Mouse (Mus musculus) limb, embryonic 10.5 days (tissue): ENCODE data around the gene Necap2. TPM values are rescaled to one million over a fixed set of nuclear protein-coding genes. Genes with fewer than 3 reads are reported as not detected.
A peak's percentile ranks its signal among the peaks of the same experiment; 100 is the strongest.

Experiments
- DNase-seq: peaks from one replicate; pipeline ENCODE4 v3.0.0-alpha.2; 2017; ENCODE audit warnings: low spot score
- H3K27ac ChIP-seq: fragments of 300-500 bp; sonication (generic); 2 replicates; pipeline ENCODE4 v1.5.1; 2016; ENCODE audit warnings: mild to moderate bottlenecking
- H3K27me3 ChIP-seq: fragments of 300-500 bp; sonication (generic); 2 replicates; pipeline ENCODE4 v1.6.1; 2016; ENCODE audit warnings: low read depth, mild to moderate bottlenecking; ENCODE audit not compliant: poor library complexity, severe bottlenecking
- H3K36me3 ChIP-seq: fragments of 300-500 bp; sonication (generic); 2 replicates; pipeline ENCODE4 v1.6.1; 2016; ENCODE audit warnings: mild to moderate bottlenecking, moderate library complexity
- H3K4me1 ChIP-seq: fragments of 300-500 bp; sonication (generic); 2 replicates; pipeline ENCODE4 v1.6.1; 2016
- H3K4me3 ChIP-seq: fragments of 300-500 bp; sonication (generic); 2 replicates; pipeline ENCODE4 v1.5.1; 2016; ENCODE audit warnings: mild to moderate bottlenecking, moderate library complexity
- H3K9me3 ChIP-seq: fragments of 300-500 bp; sonication (generic); replicated peaks from 2 replicates; pipeline ENCODE4 v1.6.1; 2016; ENCODE audit warnings: mild to moderate bottlenecking
- WGBS: fragments of 180-500 bp; shearing (Covaris S2); methylation state at CpG from one replicate; pipeline ENCODE4 v1.1.7; 2016; 5-methylcytosine and 5-hydroxymethylcytosine counted together
- polyA plus RNA-seq: library from polyadenylated mRNA; unstranded; fragments of >200 nt; fragmentation: Nextera tagmentation; extraction: Ambion mirVana; gene quantifications from 2 replicates; pipeline ENCODE4 v1.2.1, GENCODE M21; 2016

Gene Necap2
- polyA plus RNA-seq, 1 experiment from 2014 or later: 82.8 TPM

GRCm38 (mm10) chr4:141067516-141068046 is 10.6 kb downstream of the Necap2 start:
- Histone ChIP-seq H3K27ac (no peak overlapping the region), H3K27me3 (no peaks in the 10 kb centered on the region), H3K36me3 (peaks cover 72% of the 10 kb centered on the region), H3K9me3 (no peaks in the 10 kb centered on the region), H3K4me1 (no peaks in the 10 kb centered on the region), H3K4me3 (no peak overlapping the region)
- no peak for DNase-seq
- 92% methylated on average over 9 of the region's 9 CpGs for WGBS

GRCm38 (mm10) chr4:141066709-141067515 is 11.2 kb downstream of the Necap2 start:
- Histone ChIP-seq H3K4me1 (no peaks in the 10 kb centered on the region), H3K27me3 (no peaks in the 10 kb centered on the region), H3K27ac (no peak overlapping the region), H3K36me3 (peaks cover 66% of the 10 kb centered on the region), H3K9me3 (no peaks in the 10 kb centered on the region), H3K4me3 (no peak overlapping the region)
- WGBS: 91% methylated on average over 12 of the region's 12 CpGs
- no peak for DNase-seq

DNA sequence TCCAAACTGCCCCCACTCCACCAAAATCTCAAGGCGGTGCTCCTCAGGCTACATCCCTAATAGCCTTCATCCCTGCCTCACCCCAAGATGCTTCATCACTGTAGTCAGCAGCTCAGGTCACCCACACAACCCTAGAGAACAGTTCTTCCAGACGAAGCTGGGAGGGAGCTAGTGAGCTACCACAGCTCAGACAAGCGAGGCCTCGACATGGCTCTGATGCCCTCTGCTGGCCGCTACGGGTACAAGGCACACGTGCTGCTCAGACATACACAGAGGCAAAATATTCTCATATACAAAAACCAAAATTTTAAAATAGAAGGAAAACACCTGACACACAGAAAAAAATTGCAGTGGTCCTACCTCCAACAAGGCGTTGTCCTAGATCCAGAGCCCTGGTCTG is 13.0 kb downstream of the Necap2 start:
- Histone ChIP-seq H3K27ac (no peak overlapping the region), H3K36me3 (peaks cover 48% of the 10 kb centered on the region), H3K4me3 (no peak overlapping the region), H3K9me3 (no peaks in the 10 kb centered on the region), H3K4me1 (peaks cover 10% of the 10 kb centered on the region), H3K27me3 (no peaks in the 10 kb centered on the region)
- DNase-seq: peak; percentile 85
- WGBS: 5% methylated on average over 8 of the region's 8 CpGs

- peaks cover 19% of the 10 kb centered on the region for H3K4me1 ChIP-seq
- H3K27me3 ChIP-seq: no peaks in the 10 kb centered on the region
- H3K4me3 ChIP-seq: no peak overlapping the region
- 87% methylated on average over 4 of the region's 4 CpGs for WGBS
- no peak for DNase-seq
- peaks cover 38% of the 10 kb centered on the region for H3K36me3 ChIP-seq
- no peak overlapping the region for H3K27ac ChIP-seq
- no peaks in the 10 kb centered on the region for H3K9me3 ChIP-seq
These were observed 14.0 kb downstream of the Necap2 start for GRCm38 (mm10) chr4:141064104-141064659.

GRCm38 (mm10) chr4:141060426-141061301 is 17.5 kb downstream of the Necap2 start, which contains the start of gene Crocc:
TSS of gene Crocc (minus strand) at chr4:141060550.
- Histone ChIP-seq H3K27me3 (no peaks in the 10 kb centered on the region), H3K27ac (peak within 1 kb of the TSS; percentile 92), H3K36me3 (peaks cover 27% of the 10 kb centered on the region), H3K9me3 (no peaks in the 10 kb centered on the region), H3K4me1 (peaks cover 26% of the 10 kb centered on the region), H3K4me3 (peak within 1 kb of the TSS; percentile 67)
- under 1% methylated on average over 77 of the region's 77 CpGs for WGBS
- peak; percentile 100 for DNase-seq

- DNase-seq: peak; percentile 48
- 3% methylated on average over 32 of the region's 32 CpGs for WGBS
- H3K9me3 ChIP-seq: no peaks in the 10 kb centered on the region
- H3K27ac ChIP-seq: peak overlapping the region; percentile 92
- peak overlapping the region; percentile 67 for H3K4me3 ChIP-seq
- peaks cover 32% of the 10 kb centered on the region for H3K36me3 ChIP-seq
- peaks cover 26% of the 10 kb centered on the region for H3K4me1 ChIP-seq
- no peaks in the 10 kb centered on the region for H3K27me3 ChIP-seq
These were observed 18.3 kb downstream of the Necap2 start for GRCm38 (mm10) chr4:141059616-141060425.

DNA sequence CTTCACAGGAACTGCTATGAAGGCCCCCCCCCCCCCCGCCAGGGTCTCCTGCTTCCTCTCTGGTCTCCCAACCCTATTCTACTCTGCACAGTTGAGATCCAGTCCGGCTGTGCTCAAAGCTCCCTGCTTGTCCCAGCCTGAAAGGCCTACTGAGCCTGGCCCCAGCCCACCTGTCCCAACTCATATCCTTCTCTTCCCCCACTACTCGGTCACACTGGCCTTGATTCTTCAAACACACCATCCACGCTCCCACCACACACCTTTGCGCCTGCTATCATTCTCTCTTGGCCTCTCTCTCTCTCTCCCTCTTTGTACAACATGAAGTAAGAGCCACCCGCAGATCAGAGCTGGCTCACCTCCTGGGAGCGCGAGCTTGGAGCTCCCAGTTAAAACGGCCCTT is 19.3 kb downstream of the Necap2 start:
- DNase-seq: no peak
- Histone ChIP-seq H3K4me1 (peaks cover 29% of the 10 kb centered on the region), H3K9me3 (no peaks in the 10 kb centered on the region), H3K4me3 (0 out of 2 replicates have a peak overlapping the region, but pooled peaks have one; percentile 67), H3K36me3 (peaks cover 41% of the 10 kb centered on the region), H3K27ac (peak overlapping the region; percentile 92; the same call in 1 of the 2 replicates), H3K27me3 (no peaks in the 10 kb centered on the region)
- WGBS: 88% methylated on average over 9 of the region's 9 CpGs

- Histone ChIP-seq H3K4me1 (peaks cover 41% of the 10 kb centered on the region), H3K36me3 (peaks cover 57% of the 10 kb centered on the region), H3K4me3 (no peak overlapping the region), H3K27me3 (no peaks in the 10 kb centered on the region), H3K9me3 (no peaks in the 10 kb centered on the region), H3K27ac (no peak overlapping the region)
- 97% methylated on average over 10 of the region's 10 CpGs for WGBS
- DNase-seq: no peak
These were observed 21.2 kb downstream of the Necap2 start for GRCm38 (mm10) chr4:141056970-141057369.

GRCm38 (mm10) chr4:141053568-141054161 is 24.5 kb downstream of the Necap2 start:
- peaks cover 81% of the 10 kb centered on the region for H3K36me3 ChIP-seq
- peak overlapping the region; percentile 22; the same call in 1 of the 2 replicates for H3K27ac ChIP-seq
- H3K27me3 ChIP-seq: no peaks in the 10 kb centered on the region
- no peaks in the 10 kb centered on the region for H3K9me3 ChIP-seq
- DNase-seq: no peak
- 40% methylated on average over 17 of the region's 17 CpGs for WGBS
- H3K4me3 ChIP-seq: 0 out of 2 replicates have a peak overlapping the region, but pooled peaks have one; percentile 1
- H3K4me1 ChIP-seq: peaks cover 24% of the 10 kb centered on the region

- DNase-seq: no peak
- H3K27ac ChIP-seq: peak overlapping the region; percentile 22; the same call in 1 of the 2 replicates
- H3K27me3 ChIP-seq: no peaks in the 10 kb centered on the region
- 60% methylated on average over 8 of the region's 8 CpGs for WGBS
- no peaks in the 10 kb centered on the region for H3K9me3 ChIP-seq
- H3K4me1 ChIP-seq: peaks cover 23% of the 10 kb centered on the region
- no peak overlapping the region for H3K4me3 ChIP-seq
- H3K36me3 ChIP-seq: peaks cover 86% of the 10 kb centered on the region
These were observed 25.0 kb downstream of the Necap2 start for GRCm38 (mm10) chr4:141053138-141053537.

GRCm38 (mm10) chr4:141052442-141052841 is 25.7 kb downstream of the Necap2 start:
- Histone ChIP-seq H3K4me3 (no peak overlapping the region), H3K27me3 (no peaks in the 10 kb centered on the region), H3K27ac (peak overlapping the region; percentile 22; the same call in 1 of the 2 replicates), H3K9me3 (no peaks in the 10 kb centered on the region), H3K4me1 (peaks cover 23% of the 10 kb centered on the region), H3K36me3 (peaks cover 80% of the 10 kb centered on the region)
- 94% methylated on average over 12 of the region's 12 CpGs for WGBS
- no peak for DNase-seq
